Mouse (Mus musculus) T-helper 2 cell (primary cell): Measurements from ENCODE around the gene Abhd12b.

Source experiments
- in situ Hi-C: fragments of 300-600 bp; cut with MboI, MseI; formaldehyde crosslinking; loops from one replicate; pipeline ENCODE4 v1.15.1; 2025; ENCODE audit warnings: high pct_unique_total_duplicates

Gene Abhd12b

DNA sequence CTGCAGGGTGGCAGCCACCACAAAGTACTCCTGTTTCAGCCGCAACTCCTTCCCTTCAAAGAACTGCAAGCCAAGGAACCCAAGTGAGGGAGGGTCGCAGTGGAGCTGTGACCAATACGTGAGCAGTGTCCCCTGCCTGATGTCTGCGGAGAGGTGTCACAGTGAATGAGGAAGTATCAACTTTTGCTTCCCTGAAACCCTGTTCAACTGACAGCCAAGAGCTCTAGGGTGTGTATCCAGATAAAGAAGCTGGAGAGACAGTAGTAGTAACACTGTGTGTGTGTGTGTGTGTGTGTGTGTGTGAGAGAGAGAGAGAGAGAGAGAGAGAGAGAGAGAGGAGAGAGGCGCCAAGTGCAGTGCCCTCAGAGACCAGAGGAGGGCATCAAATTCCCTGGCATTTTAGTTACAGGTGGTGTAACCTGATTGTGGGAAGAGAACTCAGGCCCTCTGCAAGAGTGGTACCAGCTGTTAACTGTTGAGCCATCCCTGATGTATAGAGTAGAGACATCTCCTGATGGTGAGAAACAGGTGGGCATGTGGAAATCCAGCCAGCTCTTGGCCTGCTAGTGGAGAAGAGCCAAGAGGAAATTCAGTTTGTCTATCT lies 48.1 kb downstream of the Abhd12b start:
- in situ Hi-C loops = no loop called here

GRCm38 (mm10) chr12:70204433-70204832 lies 50.5 kb downstream of the Abhd12b start:
- in situ Hi-C loops = no loop called here

DNA sequence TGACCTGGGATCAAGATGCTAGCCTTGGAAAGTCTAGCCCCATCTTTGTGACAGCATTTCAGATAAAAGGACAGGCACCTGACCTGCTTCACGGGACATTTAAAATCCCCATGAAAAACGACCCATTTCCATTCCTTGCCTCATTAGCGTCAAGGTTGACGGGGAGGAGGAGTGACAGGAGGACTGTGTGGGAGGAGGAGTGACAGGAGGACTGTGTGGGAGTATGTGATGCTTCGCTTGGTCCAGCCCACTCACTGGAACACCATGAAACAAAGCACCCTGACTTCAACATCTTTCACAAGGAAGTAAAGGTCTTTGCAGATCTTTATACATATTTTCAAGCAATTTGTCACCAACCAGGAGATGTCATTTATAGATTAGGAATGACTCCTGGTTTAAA lies 54.3 kb downstream of the Abhd12b start:
- in situ Hi-C loops = no loop called here

- in situ Hi-C loops = no loop called here
Observed at GRCm38 (mm10) chr12:70212501-70212900, 58.6 kb downstream of the Abhd12b start.

DNA sequence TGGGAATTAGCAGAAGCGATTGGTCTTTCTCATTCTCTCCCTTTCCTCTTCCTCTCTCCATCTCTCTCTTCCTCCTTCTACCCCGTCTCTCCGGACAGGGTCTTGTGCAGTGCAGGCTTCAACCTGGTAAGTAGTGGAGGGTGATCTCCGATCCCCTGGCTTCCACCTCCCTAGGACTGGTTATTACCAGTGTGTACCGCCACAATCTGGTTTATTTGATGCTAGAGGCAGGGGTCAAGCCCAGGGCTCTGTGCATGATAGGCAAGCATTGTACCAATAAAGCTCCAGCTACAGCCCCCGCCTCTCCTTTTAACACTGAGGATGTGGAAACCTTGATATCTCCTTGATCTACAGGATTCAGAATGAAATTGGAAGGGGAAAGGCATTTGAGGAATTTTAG lies 59.7 kb downstream of the Abhd12b start:
- in situ Hi-C loops = no loop called here

DNA sequence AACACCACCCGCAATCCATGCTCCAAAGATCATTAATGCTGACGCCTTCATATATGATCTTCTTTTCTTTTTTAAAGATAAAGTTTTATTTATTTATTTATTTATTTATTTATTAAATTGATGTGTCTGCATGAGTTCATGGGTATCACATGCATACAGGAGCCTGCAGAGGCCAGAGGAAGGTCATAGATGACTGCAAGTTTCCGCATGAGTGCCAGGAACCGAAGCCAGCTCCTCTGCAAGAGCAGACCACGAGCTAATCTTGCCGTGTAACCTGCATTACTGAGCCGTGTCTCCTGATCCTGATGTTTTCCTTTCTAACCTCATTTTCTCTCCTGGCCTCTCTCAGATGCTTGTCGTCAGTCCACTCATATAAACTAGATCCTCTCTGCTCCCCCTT lies 60.3 kb downstream of the Abhd12b start:
- in situ Hi-C loops = no loop called here

- in situ Hi-C loops = no loop called here
Observed at GRCm38 (mm10) chr12:70216229-70216800, 62.4 kb downstream of the Abhd12b start.

GRCm38 (mm10) chr12:70218795-70219540 lies 65.0 kb downstream of the Abhd12b start:
- in situ Hi-C loops = no loop called here

- in situ Hi-C loops = no loop called here
Observed at GRCm38 (mm10) chr12:70221425-70221824, 67.5 kb downstream of the Abhd12b start.

GRCm38 (mm10) chr12:70223331-70223730 lies 69.4 kb downstream of the Abhd12b start:
- in situ Hi-C loops = no loop called here

DNA sequence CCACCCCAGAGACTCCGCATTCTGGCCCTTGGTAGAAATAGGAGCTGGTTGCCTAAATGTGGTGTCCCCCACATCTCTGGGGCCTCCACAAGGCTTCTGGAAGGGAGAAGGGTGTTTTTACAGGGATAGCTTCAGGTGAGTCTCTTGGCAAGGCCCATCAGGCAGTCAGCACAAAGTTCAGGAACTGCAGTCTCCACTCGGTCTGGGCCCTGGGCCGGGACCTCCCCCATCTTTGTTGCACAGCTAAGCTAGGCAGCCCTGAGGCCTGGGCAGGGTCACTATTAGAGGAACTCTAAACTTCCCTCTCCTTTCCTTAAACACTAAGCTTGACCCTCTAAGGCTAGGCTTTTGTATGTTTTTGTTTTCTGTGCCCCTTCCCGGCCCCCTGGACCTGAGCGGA lies 72.7 kb downstream of the Abhd12b start:
- in situ Hi-C loops = no loop called here

DNA sequence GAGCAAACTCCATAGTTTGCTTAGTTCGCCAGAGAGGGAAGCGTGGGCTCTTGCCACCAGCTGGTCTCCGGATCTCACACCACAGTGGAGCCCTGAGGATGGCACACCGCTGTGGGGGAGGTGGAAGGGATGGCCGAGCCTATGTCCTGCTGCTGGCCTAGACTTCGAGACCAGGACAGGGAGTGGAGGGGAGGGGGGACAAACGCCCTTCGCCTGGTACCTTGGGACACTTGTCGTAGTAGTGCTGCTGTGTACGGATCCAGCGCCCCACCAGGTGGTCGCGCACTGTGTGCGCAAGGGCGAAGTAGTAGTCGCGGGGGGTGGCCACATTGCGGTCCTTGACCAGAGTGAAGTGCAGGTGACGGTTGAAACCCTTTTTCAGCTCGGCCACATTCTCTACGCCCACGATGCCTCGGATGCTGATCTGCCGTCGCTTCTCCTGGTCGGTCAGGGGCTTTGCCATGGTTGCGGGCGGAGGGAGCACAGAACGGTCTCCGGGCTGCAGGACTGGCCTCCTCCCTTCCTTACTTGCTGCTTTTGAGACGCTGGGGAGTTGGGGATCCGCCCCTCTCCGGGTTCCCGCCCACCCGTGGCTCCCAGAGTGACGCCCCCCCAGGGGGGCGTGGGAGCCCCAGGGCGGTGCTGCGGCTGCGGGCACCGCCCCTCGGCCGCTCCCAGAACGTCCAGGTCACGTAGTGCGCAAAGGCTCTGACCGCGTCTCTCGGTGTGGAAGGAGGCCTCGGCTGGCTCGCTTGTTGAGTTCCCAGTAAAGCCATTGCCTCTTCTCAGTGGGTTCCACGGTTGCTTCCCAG lies 73.4 kb downstream of the Abhd12b start:
- in situ Hi-C loops = no loop called here

GRCm38 (mm10) chr12:70228155-70228554 lies 74.2 kb downstream of the Abhd12b start:
- in situ Hi-C loops = no loop called here

- in situ Hi-C loops = loop anchor here (10.0 kb wide), 1 partner anchor 204 kb away; no protein-coding TSS in a partner anchor
Observed at GRCm38 (mm10) chr12:70231294-70231693, 77.4 kb downstream of the Abhd12b start, which contains the start of gene Pygl. Pygl (minus strand) TSS chr12:70231488.

GRCm38 (mm10) chr12:70232020-70232544 lies 78.1 kb downstream of the Abhd12b start:
- in situ Hi-C loops = loop anchor here (10.0 kb wide), 1 partner anchor 203 kb away; no protein-coding TSS in a partner anchor
